Mouse (Mus musculus) Muller cell, postnatal 12 days (primary cell): ENCODE measurements around the gene Gabrb1.

Source experiments
- DNase-seq: peaks from one replicate; pipeline ENCODE4 v3.0.0-alpha.2; 2015; ENCODE audit errors: inconsistent ontology term

The Gabrb1 gene

GRCm38 (mm10) chr5:71828996-71829395 is 171.1 kb downstream of the Gabrb1 start:
- no peak for DNase-seq

DNA sequence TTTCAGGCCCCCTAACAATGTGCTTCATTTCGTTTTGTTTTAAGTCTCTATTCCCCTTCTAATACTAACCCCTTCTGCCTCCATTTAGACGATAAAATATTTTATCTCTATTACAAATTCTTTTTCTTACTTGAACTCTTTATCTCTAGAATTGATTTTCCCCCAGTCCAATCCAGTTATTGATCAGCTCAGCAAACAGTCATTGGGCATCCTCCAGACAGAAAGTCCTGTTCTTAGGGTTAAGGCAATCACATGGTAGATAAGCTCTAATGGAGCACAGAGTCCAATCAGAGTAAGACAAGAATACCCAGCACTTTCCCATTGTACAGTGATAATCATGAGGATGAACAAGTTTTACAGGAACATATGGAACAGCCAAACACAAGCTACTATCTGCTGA is 172.4 kb downstream of the Gabrb1 start:
- no peak for DNase-seq

DNA sequence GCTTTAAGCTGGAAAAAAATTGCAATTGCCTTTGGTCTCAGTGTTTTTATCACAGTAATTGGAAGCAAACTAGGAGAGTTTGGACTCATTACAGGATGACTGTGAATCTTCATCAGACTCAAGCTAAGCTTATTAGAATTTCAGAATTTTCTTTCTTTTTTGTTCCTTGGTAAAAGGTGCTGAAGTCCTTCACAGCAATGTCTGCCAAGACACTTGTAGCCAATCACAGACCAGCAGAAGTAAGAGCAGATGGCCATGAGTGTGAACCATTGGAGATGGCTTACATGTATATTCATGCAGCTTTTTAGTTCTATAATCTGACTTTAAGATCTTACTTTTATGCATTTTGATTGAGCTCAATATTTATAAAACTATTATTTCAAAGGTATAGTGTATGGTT is 184.3 kb downstream of the Gabrb1 start:
- no peak for DNase-seq

DNA sequence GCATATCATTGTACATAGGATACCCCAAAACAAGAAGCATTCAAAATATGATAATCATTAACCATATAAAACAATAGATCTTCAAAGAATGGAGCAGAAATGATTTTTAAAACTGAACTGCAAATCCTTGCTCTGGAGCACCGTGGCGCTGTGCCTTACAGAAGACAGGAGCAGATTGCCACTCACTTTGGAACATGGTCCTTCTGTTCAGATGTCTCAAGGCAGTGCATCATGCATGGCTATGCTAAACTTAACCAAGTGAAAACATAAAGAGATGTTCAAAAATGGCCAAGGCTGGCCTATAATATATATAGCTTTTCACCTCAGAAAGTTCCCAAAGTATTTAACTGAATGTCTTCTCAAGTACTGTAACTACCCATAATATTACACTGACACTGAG is 240.3 kb downstream of the Gabrb1 start:
- no peak for DNase-seq

DNA sequence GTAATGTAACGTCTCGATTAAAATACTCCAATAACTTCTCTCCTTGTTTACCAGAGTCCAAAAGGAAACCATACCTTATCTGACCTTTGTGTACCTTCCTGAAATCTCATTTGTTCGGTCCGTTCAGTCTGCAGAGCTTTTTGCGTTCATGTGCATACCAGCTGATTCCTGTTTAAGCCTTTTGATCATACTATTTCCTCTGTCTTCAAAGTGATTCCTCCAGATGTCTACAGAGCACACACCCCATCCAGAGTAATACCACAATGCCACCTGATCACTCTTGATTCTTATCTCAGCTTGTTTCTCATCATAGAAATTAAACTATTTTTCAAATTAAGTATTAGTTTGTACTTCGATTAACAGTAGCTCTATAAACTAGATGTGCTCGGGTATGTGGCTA is 245.5 kb downstream of the Gabrb1 start:
- no peak for DNase-seq

DNA sequence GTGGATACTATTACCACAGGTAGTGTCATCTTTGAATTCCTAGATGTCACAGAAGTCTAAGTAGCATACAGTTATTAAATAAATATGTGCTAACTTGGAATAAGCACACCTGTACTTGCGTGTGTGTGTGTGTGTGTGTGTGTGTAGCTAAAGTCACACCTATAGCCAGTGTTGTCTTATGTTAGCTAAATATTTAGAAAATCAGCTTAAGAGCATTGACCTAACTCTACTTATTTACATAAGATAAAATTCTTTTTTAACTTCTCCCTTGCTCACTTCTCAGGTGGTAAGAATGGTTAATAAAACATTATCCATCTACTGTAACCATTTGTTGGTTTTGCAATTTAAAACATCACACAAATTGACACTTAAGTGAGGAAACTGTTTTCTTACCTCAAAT is 256.1 kb downstream of the Gabrb1 start:
- DNase-seq = no peak

DNA sequence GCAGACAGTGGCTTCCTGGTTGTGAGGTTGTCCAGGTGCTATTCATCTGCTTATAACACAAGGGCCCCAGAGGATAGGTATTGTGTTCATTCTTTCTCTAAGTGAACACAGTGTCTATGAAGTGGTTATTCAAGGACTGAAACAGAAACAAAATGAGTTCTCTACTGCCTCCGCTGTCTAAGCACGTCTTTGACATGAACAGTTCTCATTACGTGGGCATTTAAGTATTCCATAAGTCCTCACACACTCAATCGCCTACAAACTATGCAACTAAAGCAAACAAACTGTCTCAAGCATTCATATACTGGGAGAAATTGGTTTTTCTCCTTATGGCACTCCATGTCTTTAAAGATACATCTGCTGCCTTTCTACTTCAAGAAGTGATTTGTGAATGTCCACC is 257.8 kb downstream of the Gabrb1 start:
- DNase-seq = no peak

DNA sequence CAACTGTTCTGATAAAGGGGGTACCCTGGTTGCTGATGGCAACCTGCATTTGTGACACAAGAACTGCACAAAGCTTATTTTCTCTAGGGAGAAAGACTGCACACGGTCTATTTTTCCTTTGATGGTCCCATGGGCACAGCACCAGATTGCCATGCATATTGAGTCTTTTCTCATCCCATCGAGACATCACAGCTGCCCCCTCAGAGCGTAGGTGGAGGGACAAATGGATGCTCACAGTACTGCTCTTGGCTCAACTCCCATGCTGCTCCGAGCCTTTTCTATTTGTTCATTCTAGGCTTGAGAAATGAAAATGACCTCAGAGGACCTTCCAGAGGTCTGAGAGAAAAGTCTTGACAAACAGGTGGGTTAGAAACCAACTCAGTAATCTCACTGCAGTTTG is 259.3 kb downstream of the Gabrb1 start:
- DNase-seq = peak; percentile 5

DNA sequence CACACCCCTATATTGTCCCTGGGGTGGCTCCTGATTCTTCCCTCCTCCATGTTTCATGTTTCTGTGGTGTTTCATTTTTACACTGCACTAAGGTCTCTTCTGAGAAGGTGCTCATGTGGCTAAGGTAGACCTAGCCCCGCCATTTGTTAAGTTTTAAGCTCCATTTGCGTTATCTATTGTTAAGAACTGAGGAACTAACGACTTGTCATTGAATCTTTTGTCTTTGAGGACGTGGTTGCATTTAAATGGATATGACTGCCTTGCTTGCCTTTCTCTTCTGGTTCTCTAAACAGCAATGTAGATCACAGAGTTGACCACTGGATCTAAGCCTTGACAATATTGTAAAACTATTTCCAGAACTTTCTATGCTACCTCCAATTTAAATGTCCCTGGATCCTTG is 265.7 kb downstream of the Gabrb1 start:
- DNase-seq = no peak

DNA sequence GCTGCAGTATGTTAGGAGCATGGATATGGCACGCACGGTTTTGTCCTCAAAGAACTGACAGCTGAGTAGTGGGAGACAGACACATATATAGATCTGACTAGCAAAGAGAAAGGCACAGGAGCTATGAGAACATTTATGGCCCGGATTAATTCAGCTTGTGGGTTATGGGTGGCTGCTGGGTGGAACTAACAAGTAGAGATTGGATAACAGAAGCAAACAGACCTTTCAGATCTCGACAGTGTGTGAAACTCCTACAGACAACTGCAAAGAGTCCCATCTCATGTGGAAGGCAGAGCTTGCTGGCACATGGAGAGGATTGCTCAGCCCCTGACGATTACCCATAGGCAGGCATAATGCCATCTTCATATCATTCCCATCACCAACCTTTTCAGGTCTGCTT is 268.4 kb downstream of the Gabrb1 start:
- DNase-seq = no peak

DNA sequence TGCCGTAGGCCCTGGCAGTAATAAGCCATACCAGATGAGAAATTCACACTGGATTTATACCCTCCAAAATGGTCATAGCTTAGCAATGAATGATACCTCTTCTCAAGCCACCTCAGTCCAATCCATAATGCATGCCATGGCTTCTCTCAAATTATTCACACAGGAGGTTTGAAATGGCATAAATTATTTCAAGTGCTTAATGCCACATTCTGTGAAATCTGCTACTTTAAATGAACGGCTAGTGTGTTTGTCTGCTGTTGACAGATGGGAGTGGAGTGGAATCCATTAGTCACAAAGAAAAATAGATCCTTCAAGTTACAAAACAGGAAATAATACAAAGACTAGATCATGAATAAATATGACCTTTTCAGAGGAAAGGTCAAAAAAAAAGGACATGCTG is 272.1 kb downstream of the Gabrb1 start:
- DNase-seq = no peak

GRCm38 (mm10) chr5:71951398-71951797 is 293.5 kb downstream of the Gabrb1 start:
- peak; percentile 24 for DNase-seq

- peak; percentile 43 for DNase-seq
Observed at GRCm38 (mm10) chr5:71955070-71955685, 297.3 kb downstream of the Gabrb1 start.

GRCm38 (mm10) chr5:71964876-71965432 is 307.0 kb downstream of the Gabrb1 start:
- DNase-seq = no peak

DNA sequence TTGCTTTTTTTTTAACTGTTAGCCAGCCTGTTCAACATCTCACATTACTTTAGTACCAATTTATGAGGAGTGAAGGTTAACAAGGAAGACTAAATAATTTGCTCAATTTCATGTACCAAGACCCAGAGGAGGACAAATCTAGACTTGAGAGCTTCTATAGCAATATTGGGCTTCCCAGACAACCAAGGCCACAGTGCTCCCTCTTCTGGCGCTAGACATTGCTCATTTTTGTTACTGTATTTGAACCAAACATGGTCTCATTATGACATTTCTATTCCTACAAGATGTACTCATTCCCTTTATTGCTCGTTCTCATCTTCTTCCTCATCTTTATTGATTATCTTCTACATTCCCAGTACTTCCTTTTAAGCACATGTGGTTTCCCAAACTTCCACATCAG is 307.6 kb downstream of the Gabrb1 start:
- no peak for DNase-seq

- DNase-seq = no peak
Observed at GRCm38 (mm10) chr5:71970140-71970800, 312.4 kb downstream of the Gabrb1 start.

DNA sequence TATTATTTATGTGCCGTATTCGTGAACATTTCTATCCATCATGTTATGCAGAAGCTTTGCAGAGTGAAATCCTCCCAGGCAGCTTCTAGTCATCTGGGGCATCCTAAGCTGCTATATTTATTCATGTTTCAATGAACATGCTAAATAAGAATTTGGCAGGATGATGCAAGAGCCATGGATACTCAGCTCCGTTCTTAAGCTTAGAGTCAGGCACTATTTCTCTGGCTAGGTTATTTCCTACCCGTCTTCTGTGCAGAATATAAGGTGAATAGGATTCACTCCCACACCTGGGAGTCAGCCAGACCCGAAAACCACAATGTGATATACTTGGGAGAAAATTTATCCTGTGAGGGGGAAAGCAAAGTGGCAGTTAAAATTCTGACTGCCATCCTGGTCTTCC is 314.9 kb downstream of the Gabrb1 start:
- DNase-seq = no peak

GRCm38 (mm10) chr5:71976133-71976532 is 318.2 kb downstream of the Gabrb1 start:
- no peak for DNase-seq

DNA sequence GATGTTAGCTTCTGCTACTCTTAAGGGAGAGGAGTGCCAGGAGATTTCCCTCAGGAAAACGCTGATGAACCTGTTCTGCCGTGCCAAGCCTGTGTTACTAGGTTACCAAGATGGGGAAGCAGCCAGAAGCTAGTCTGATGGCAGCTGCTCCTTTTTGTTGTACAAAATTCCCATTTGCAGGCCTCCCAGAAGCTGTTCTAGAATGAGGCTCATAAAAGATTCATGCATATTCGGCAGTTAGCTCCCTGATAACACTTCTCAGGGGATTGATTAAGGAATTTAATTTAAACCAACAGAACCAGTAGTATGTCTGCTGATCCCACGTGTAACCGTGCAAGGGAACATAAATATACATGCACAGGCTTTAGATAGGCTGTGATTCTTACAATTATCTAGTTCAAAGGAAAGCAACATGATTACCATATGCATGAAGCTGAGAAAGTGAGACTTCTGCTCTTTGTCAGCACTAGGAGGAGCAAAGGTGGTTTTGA is 318.7 kb downstream of the Gabrb1 start:
- no peak for DNase-seq

DNA sequence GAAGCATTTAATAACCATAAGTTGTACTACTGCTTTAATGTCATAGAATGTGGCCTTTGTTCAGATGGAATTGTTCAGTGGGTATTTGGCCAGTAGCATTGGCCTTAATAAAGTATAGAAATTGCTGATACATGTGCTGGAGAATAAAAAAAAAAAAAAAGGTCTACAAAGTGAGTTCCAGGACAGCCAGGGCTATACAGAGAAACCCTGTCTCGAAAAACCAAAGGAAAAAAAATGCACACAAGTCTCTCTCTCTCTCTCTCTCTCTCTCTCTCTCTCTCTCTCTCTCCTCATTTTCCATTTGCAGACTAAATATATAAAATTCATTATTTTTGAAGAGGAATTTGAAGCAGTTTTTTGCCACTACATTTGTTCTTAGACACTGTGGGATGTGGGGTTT is 328.6 kb downstream of the Gabrb1 start:
- DNase-seq = no peak

GRCm38 (mm10) chr5:71986983-71987398 is 329.1 kb downstream of the Gabrb1 start:
- no peak for DNase-seq

DNA sequence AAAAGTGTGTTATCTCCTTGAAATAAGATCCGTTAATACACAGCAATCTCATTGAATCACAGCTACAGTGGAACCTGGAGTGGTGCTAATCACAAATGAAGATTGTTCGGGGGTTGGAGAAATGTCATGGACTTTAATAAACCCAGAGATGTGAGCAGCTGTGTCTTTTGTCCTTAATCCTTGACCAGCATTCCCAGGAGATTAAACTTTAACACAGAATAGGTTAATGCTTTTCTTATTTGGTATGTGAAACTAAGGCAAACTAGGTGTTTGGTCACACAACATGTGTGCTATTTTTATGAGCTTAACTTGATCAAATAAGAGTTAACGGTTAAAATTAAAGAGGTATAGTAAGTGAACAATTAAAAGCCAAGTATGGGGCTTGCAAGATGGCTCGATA is 341.6 kb downstream of the Gabrb1 start:
- DNase-seq = no peak

DNA sequence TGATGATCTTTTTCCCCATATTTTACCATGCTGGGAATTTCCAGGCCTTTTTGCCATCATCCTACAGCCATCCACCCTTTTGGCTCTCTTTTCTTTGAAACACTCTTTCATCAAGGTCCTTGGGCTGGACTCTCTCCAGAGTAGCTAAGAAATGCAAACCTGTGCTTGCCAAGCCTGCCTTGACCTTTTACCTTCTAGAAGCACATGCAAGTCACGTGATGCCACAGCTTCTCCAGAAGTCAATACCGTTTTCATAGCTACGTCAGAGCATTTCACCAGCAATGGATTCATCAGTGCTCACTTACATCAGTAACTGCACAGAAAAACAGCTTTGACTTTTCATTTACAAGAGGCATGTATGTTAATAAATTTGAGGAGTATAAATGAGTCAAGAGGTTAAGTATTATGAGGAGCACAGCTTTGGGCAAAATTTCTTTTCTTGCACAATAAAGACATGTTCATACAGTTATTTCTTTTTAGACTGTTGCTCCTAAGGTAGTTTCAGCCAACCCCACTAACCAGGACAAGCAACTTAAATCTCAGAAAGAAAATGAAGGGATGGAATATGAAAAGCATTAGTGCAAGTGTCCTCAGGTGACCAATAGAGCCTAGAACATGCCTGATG is 346.0 kb downstream of the Gabrb1 start:
- DNase-seq = no peak
